Mouse (Mus musculus): ENCODE results near the gene Fpr1.
"Not testable (repeated sequence)": the region's sequence is repeated elsewhere in the genome, so short reads cannot be mapped to it uniquely, and the experiment has no call there.

Fpr1 gene

GRCm38 (mm10) chr17:17883840-17884239, at the start of gene Fpr1:
Gene Fpr1 (minus strand): TSS chr17:17883940.
- no peak for DNase-seq (ENCODE audit: low spot score)

GRCm38 (mm10) chr17:17917782-17918181, 34.0 kb upstream of the Fpr1 start:
- no peak for DNase-seq (ENCODE audit: low spot score)

GRCm38 (mm10) chr17:17917376-17917775, 33.6 kb upstream of the Fpr1 start:
- DNase-seq (ENCODE audit: low spot score) = no peak

GRCm38 (mm10) chr17:17912618-17913017, 28.9 kb upstream of the Fpr1 start:
- not testable (repeated sequence) for DNase-seq (ENCODE audit: low spot score)

- DNase-seq (ENCODE audit: low spot score) = peak; percentile 84
Measured at GRCm38 (mm10) chr17:17909636-17910421, 26.1 kb upstream of the Fpr1 start.

- no peak for DNase-seq (ENCODE audit: low spot score)
Measured at GRCm38 (mm10) chr17:17900768-17901167, 17.0 kb upstream of the Fpr1 start.

GRCm38 (mm10) chr17:17899268-17899667, 15.5 kb upstream of the Fpr1 start:
- no peak for DNase-seq (ENCODE audit: low spot score)

- no peak for DNase-seq (ENCODE audit: low spot score)
Measured at GRCm38 (mm10) chr17:17896039-17896438, 12.3 kb upstream of the Fpr1 start.

GRCm38 (mm10) chr17:17889732-17890425, 6.1 kb upstream of the Fpr1 start:
- no peak for DNase-seq (ENCODE audit: low spot score)

GRCm38 (mm10) chr17:17887774-17888248, 4.1 kb upstream of the Fpr1 start, which contains the start of the genes Fpr2 and Fpr3:
Gene Fpr2 (plus strand): TSS chr17:17887824.
Gene Fpr3 (plus strand): TSS chr17:17887852.
- no peak for DNase-seq (ENCODE audit: low spot score)

- no peak for DNase-seq (ENCODE audit: low spot score)
Measured at GRCm38 (mm10) chr17:17882672-17883071, 1.1 kb downstream of the Fpr1 start.

GRCm38 (mm10) chr17:17879347-17879746, 4.4 kb downstream of the Fpr1 start:
- DNase-seq (ENCODE audit: low spot score) = no peak

GRCm38 (mm10) chr17:17871697-17872096, 12.0 kb downstream of the Fpr1 start:
- no peak for DNase-seq (ENCODE audit: low spot score)

- no peak for DNase-seq (ENCODE audit: low spot score)
Measured at GRCm38 (mm10) chr17:17870892-17871550, 12.7 kb downstream of the Fpr1 start.

GRCm38 (mm10) chr17:17866801-17867469, 16.8 kb downstream of the Fpr1 start:
- no peak for DNase-seq (ENCODE audit: low spot score)

GRCm38 (mm10) chr17:17865168-17865567, 18.6 kb downstream of the Fpr1 start:
- DNase-seq (ENCODE audit: low spot score) = no peak

- no peak for DNase-seq (ENCODE audit: low spot score)
Measured at GRCm38 (mm10) chr17:17862360-17862759, 21.4 kb downstream of the Fpr1 start.

GRCm38 (mm10) chr17:17860110-17860509, 23.6 kb downstream of the Fpr1 start:
- no peak for DNase-seq (ENCODE audit: low spot score)

GRCm38 (mm10) chr17:17857446-17857845, 26.3 kb downstream of the Fpr1 start:
- DNase-seq (ENCODE audit: low spot score) = no peak

GRCm38 (mm10) chr17:17856612-17857011, 27.1 kb downstream of the Fpr1 start:
- DNase-seq (ENCODE audit: low spot score) = no peak

GRCm38 (mm10) chr17:17855064-17855838, 28.5 kb downstream of the Fpr1 start, which contains the start of gene Has1:
Gene Has1 (minus strand): TSS chr17:17855205.
- DNase-seq (ENCODE audit: low spot score) = no peak
